Mouse (Mus musculus) kidney, embryonic 16.5 days (tissue): ENCODE measurements at regions not wholly inside any gene's neighbourhood (a gene's known extent, or its start where the extent isn't known, plus 50 kb on each side); places are given as distances from the start of the nearest gene placed in this dataset.

Source experiments
- ATAC-seq: fragments of 200-750 bp; cut with Nextera tagmentation; 2 replicates; pipeline ENCODE4 v1.8.0; 2017; ENCODE audit warnings: moderate TSS enrichment; ENCODE audit not compliant: low FRiP score, low TSS enrichment
- H3K27ac ChIP-seq: fragments of 300-500 bp; sonication (generic); 2 replicates; pipeline ENCODE4 v1.5.1; 2014; ENCODE audit warnings: low read length
- H3K27me3 ChIP-seq: fragments of 300-500 bp; sonication (generic); 2 replicates; pipeline ENCODE4 v1.6.1; 2014; ENCODE audit warnings: low read length, control low read depth, mixed read lengths; ENCODE audit not compliant: insufficient read depth
- H3K36me3 ChIP-seq: fragments of 300-500 bp; sonication (generic); 2 replicates; pipeline ENCODE4 v1.6.1; 2014; ENCODE audit warnings: low read length, control low read depth, mixed read lengths; ENCODE audit not compliant: insufficient read depth
- H3K4me1 ChIP-seq: fragments of 300-500 bp; sonication (generic); 2 replicates; pipeline ENCODE4 v1.6.1; 2014; ENCODE audit warnings: low read length, control low read depth, mixed read lengths; ENCODE audit not compliant: insufficient read depth
- H3K4me2 ChIP-seq: fragments of 300-500 bp; sonication (generic); replicated peaks from 2 replicates; pipeline ENCODE4 v1.6.1; 2014; ENCODE audit warnings: low read depth, low read length
- H3K4me3 ChIP-seq: fragments of 300-500 bp; sonication (generic); 2 replicates; pipeline ENCODE4 v1.5.1; 2014; ENCODE audit warnings: mild to moderate bottlenecking, low read length
- H3K9ac ChIP-seq: fragments of 300-500 bp; sonication (generic); replicated peaks from 2 replicates; pipeline ENCODE4 v1.6.1; 2014; ENCODE audit warnings: low read length
- H3K9me3 ChIP-seq: fragments of 300-500 bp; sonication (generic); 2 replicates; pipeline ENCODE4 v1.6.1; 2016; ENCODE audit warnings: low read length, control low read depth
- WGBS: fragments of 180-500 bp; shearing (Covaris S2); extraction: QIAGEN DNeasy Blood & Tissue Kit; methylation state at CpG from one replicate; pipeline ENCODE4 v1.1.7; 2014; 5-methylcytosine and 5-hydroxymethylcytosine counted together

DNA sequence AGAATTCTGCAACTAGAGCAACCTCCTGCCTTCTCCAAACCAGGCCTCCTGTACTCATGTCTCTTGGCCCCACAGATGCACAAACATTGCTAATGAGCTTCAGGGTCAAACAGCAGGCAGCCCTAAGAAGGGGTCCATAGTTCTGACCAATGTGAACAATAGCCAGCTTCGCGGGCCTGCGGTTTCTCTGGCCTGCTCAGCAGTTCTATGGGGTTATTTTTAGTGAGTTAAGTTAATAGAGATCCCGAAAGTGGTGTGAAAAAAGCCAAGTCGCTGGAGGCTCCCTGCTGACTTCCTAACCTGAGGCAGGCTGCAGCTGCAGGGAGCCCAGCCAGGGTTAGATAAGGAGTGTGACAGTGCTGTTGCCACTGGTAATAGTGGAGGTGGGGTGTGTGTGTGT is 106.6 kb downstream of the Pdcd6ip start:
- no peaks in the 10 kb centered on the region for H3K36me3 ChIP-seq
- no peaks in the 10 kb centered on the region for H3K27me3 ChIP-seq
- WGBS, result 33% methylated on average over 5 of the region's 5 CpGs
- H3K9ac ChIP-seq, result no peak overlapping the region
- no peaks in the 10 kb centered on the region for H3K9me3 ChIP-seq
- no peak for ATAC-seq
- H3K4me2 ChIP-seq, result no peak overlapping the region
- H3K4me3 ChIP-seq, result no peak overlapping the region
- no peaks in the 10 kb centered on the region for H3K4me1 ChIP-seq
- no peak overlapping the region for H3K27ac ChIP-seq

DNA sequence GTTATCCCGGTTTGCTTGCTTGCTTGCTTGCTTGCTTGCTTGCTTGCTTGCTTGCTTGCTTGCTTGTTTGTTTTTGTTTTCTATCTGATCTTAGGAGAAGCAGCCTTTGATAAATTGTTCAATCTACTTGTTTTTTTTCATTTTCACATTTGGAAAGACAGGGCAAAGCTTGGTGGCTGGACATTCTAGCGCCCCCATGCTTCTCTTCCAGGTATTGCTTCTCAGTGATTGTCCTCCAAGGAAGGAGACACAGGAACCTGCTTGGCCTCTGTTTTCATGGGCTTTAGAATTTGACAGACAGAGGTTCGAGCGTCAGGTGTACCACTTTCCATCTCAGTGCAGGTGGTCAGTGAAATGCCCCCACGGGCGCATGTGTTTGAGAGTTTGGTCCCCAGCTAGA is 120.8 kb downstream of the Pdcd6ip start:
- Histone ChIP-seq H3K9ac (no peak overlapping the region), H3K27ac (no peak overlapping the region), H3K4me1 (no peaks in the 10 kb centered on the region), H3K36me3 (no peaks in the 10 kb centered on the region), H3K4me2 (no peak overlapping the region), H3K9me3 (no peaks in the 10 kb centered on the region), H3K27me3 (no peaks in the 10 kb centered on the region), H3K4me3 (no peak overlapping the region)
- no peak for ATAC-seq
- 58% methylated on average over 6 of the region's 6 CpGs for WGBS

DNA sequence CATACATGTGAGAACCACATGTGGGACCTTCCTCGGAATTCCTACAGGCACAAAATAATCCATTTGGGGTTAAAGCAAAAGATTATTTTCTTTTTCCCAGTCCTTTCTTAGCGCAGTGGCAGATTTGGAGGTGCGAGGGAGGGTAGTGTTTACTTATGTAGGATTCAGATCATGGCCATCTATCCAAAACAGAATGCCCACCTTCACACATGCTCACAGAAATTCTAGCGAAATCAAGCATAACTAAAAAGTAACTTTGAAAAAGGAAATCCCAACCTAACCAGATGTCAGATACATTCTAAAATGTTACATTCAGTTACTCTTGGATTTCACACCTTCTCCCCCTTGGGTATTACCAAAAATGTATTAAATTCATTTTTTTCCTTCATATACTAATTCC is 121.6 kb downstream of the Pdcd6ip start:
- Histone ChIP-seq H3K27me3 (no peaks in the 10 kb centered on the region), H3K9me3 (no peaks in the 10 kb centered on the region), H3K36me3 (no peaks in the 10 kb centered on the region), H3K9ac (no peak overlapping the region), H3K4me2 (no peak overlapping the region), H3K4me3 (no peak overlapping the region), H3K4me1 (no peaks in the 10 kb centered on the region), H3K27ac (no peak overlapping the region)
- no peak for ATAC-seq
- WGBS, result 85% methylated on average over 4 of the region's 4 CpGs

DNA sequence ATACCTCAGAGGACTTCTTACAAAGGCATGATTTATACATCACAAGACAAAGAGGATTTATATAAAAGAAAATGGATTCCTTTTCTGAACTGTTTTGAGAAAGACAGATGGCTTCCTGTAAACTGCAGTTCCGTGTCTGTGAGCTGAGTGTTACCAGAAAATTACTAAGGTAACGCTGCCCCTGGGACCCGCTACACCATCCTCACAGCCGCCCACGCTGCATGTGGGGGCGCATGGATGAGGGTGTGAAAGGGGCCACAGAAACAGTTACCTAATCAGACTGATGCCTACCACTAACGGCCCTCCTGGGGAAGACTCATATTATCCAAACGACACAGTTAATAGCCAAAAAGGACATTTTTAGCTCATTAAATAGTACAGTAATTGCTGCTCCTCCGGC is 129.8 kb downstream of the Pdcd6ip start:
- H3K9me3 ChIP-seq, result no peaks in the 10 kb centered on the region
- WGBS, result 59% methylated on average over 9 of the region's 9 CpGs

DNA sequence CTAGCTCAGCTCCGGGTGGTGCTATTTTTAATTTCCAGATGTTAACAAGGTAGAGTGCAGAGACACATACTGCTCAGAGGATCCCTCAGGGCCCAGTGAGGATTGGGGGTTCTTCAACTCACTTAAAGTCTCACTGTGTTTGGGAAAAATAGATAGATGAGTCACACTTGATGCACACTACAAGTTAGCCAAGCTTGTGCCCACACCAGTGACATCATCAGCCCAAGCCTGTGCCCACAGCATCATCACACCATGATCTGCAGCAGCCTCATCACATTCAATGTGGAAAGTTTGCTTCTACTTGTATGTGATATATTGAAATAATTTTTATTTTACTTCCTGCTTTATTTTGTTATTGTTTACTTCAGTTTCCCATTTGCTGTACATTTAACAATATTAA is 139.2 kb downstream of the Pdcd6ip start:
- H3K4me2 ChIP-seq, result no peak overlapping the region
- H3K9ac ChIP-seq, result no peak overlapping the region
- 71% methylated on average over 1 of the region's 1 CpGs for whole genome bisulfite sequencing
- ATAC-seq, result no peak
- no peaks in the 10 kb centered on the region for H3K9me3 ChIP-seq
- H3K27me3 ChIP-seq, result no peaks in the 10 kb centered on the region
- no peak overlapping the region for H3K4me3 ChIP-seq
- no peaks in the 10 kb centered on the region for H3K4me1 ChIP-seq
- H3K36me3 ChIP-seq, result no peaks in the 10 kb centered on the region
- no peak overlapping the region for H3K27ac ChIP-seq

More for the DNA sequence above, 129.8 kb downstream of the Pdcd6ip start:
- no peak for ATAC-seq
- Histone ChIP-seq H3K9ac (no peak overlapping the region), H3K27ac (no peak overlapping the region), H3K4me2 (no peak overlapping the region), H3K27me3 (no peaks in the 10 kb centered on the region), H3K36me3 (no peaks in the 10 kb centered on the region), H3K4me1 (no peaks in the 10 kb centered on the region), H3K4me3 (no peak overlapping the region)

DNA sequence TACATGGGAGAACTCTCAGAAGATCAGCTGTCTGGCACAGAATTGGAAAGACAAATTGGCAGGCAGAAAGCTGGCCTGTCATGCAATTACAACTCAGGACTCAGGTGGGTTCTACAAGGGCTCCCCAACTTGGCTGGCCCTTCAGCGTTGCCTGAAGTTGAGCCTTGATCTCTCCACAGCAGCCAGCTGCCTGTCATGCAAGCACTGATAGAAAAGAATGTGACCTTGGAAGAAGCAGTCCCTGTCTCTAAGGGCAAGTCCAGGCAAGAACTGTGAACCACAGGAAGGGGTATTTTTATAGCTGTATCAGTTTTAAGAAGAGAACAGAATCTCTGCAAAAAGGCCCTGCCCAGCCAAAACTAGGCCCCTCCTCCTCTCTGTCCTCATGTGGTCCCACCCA is 140.4 kb downstream of the Pdcd6ip start:
- 76% methylated on average over 1 of the region's 1 CpGs for WGBS
- Histone ChIP-seq H3K9ac (no peak overlapping the region), H3K4me2 (no peak overlapping the region), H3K27me3 (no peaks in the 10 kb centered on the region), H3K9me3 (no peaks in the 10 kb centered on the region), H3K36me3 (no peaks in the 10 kb centered on the region), H3K4me3 (no peak overlapping the region), H3K4me1 (no peaks in the 10 kb centered on the region), H3K27ac (no peak overlapping the region)
- ATAC-seq, result no peak

DNA sequence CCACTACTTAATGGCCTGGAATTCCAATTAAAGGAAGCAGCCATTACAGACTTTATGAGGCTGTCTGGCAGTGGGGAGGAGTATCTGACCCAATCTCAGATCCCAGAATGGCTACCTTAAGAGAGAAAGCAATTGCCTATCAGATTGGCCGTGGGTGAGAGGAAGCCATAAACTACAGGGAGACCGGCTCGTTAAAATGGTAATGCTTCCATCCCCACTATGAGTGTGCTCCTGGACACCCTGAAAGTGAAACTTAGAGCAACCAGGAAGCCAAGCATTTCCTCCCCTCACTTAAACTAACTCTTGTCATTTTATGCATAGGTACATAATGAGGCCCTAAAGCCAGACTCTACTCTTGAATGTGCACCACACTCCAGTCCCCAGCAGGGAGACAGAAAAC is 141.4 kb downstream of the Pdcd6ip start:
- Histone ChIP-seq H3K4me3 (no peak overlapping the region), H3K4me1 (no peaks in the 10 kb centered on the region), H3K36me3 (no peaks in the 10 kb centered on the region), H3K9ac (no peak overlapping the region), H3K4me2 (no peak overlapping the region), H3K9me3 (no peaks in the 10 kb centered on the region), H3K27me3 (no peaks in the 10 kb centered on the region), H3K27ac (no peak overlapping the region)
- no peak for ATAC-seq
- WGBS, result 9% methylated on average over 3 of the region's 3 CpGs

DNA sequence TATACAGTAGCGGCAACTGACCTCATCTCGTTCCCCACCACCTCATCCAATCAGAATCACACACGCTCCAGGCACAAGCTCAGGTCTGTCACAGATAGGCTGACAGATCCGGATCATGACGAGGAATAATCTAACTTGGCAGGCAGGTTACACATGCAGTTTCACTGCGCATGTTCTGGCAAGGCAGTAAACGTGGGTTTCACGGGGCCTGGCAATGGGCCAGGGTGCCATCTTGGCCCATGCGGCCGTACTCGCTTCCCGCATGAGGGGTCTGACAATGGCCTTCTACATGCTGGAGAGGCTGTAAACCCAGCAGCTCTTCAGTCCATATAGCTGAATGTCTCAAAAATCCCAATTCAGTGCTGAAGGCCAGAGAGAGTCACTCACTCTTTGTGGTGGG is 154.1 kb downstream of the Pdcd6ip start:
- H3K4me2 ChIP-seq, result no peak overlapping the region
- no peak overlapping the region for H3K9ac ChIP-seq
- no peaks in the 10 kb centered on the region for H3K4me1 ChIP-seq
- no peaks in the 10 kb centered on the region for H3K27me3 ChIP-seq
- no peak overlapping the region for H3K27ac ChIP-seq
- ATAC-seq, result no peak
- WGBS, result 90% methylated on average over 12 of the region's 12 CpGs
- H3K4me3 ChIP-seq, result no peak overlapping the region
- no peaks in the 10 kb centered on the region for H3K9me3 ChIP-seq
- H3K36me3 ChIP-seq, result no peaks in the 10 kb centered on the region

DNA sequence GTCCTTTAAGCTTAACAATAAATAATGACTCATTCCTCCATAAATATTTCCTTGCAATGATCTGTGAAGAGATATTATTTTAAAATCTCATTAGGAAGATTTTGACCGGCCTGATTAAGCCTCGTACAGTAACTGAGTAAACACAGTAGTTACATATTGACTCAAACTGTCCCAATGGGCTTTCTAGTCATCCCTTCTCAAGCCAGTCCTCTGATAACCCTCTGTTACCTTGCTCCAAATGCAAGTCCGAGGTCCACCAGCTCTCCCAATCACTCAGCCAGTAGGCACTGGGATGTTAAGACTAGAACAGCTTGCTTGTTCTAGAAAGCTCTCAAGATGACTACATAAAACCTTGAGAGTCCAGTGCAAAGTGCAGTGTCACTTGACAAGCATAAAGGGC is 160.6 kb downstream of the Pdcd6ip start:
- H3K27me3 ChIP-seq, result no peaks in the 10 kb centered on the region
- H3K4me2 ChIP-seq, result no peak overlapping the region
- ATAC-seq, result no peak
- no peak overlapping the region for H3K27ac ChIP-seq
- 31% methylated on average over 3 of the region's 3 CpGs for WGBS
- no peaks in the 10 kb centered on the region for H3K4me1 ChIP-seq
- no peaks in the 10 kb centered on the region for H3K9me3 ChIP-seq
- H3K36me3 ChIP-seq, result no peaks in the 10 kb centered on the region
- H3K9ac ChIP-seq, result no peak overlapping the region
- no peak overlapping the region for H3K4me3 ChIP-seq

DNA sequence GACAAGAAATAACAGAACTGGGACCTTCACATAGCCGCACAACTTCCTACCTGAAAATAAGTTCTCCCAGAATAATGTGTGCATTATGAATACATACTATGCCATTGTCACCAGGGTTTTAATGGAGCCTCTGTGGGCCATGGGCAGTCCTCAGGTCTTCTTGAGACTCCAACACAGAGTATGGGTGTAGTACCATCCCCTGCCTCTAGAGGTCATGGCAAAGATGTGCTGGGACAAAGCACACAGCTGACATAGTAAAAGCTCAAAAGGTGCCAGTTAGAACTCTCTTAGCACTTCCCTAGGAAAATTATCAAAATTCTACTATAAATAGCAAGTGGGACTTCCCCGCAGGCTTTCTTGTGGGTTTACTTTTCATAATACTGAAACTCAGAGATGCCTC is 179.5 kb downstream of the Pdcd6ip start:
- no peak overlapping the region for H3K27ac ChIP-seq
- H3K4me3 ChIP-seq, result no peak overlapping the region
- no peak overlapping the region for H3K4me2 ChIP-seq
- no peak overlapping the region for H3K9ac ChIP-seq
- H3K36me3 ChIP-seq, result no peaks in the 10 kb centered on the region
- 0 out of 2 replicates have a peak, but pooled peaks cover 7% of the 10 kb centered on the region for H3K9me3 ChIP-seq
- 80% methylated on average over 2 of the region's 2 CpGs for WGBS
- H3K27me3 ChIP-seq, result no peaks in the 10 kb centered on the region
- H3K4me1 ChIP-seq, result no peaks in the 10 kb centered on the region
- no peak for ATAC-seq

DNA sequence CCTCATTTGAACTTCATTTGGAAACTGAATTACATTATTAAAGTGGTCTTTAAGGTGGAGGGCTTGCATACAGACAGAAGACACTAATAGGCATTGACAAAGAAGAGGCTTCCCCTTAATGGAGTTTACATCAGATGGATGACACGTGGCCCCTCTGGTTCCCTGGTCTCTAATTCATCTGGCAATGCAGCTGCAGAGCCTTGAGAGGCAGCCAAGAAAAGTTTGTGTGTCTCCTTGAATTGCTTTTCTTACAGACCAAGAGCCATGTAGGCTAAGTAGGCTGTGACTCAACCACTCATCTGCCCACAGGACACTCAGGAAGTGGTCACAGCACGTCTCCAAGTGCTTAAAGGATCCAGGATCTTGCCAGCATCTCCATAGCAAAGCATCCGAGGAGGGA is 183.8 kb downstream of the Pdcd6ip start:
- Histone ChIP-seq H3K4me3 (no peak overlapping the region), H3K4me2 (no peak overlapping the region), H3K36me3 (no peaks in the 10 kb centered on the region), H3K9me3 (0 out of 2 replicates have a peak, but pooled peaks cover 7% of the 10 kb centered on the region), H3K27ac (no peak overlapping the region), H3K9ac (no peak overlapping the region), H3K27me3 (no peaks in the 10 kb centered on the region), H3K4me1 (peaks cover 7% of the 10 kb centered on the region)
- no peak for ATAC-seq
- 67% methylated on average over 3 of the region's 3 CpGs for WGBS
